Mouse (Mus musculus): Measurements from ENCODE around the gene Anapc15. TPM values are rescaled to one million over a fixed set of nuclear protein-coding genes. Genes with fewer than 3 reads are reported as not detected.
A peak's percentile ranks its signal among the peaks of the same experiment; 100 is the strongest.

The Anapc15 gene
- total and polyA plus RNA-seq, 2 experiments from 2014 or later = 49.9 to 62.7 TPM

- Histone ChIP-seq H3K9me3 (ENCODE audit: low read length) (no peaks in the 10 kb centered on the region), H3K9ac (replicated peaks; ENCODE audit: low read length, poor library complexity, severe bottlenecking) (peak within 1 kb of the TSS; percentile 89), H3K27ac (ENCODE audit: low read depth, low read length) (peak within 1 kb of the TSS; percentile 93), H3K4me2 (ENCODE audit: low read depth, low read length, poor library complexity, severe bottlenecking) (peak within 1 kb of the TSS; percentile 77), H3K4me1 (ENCODE audit: insufficient read depth, low read length) (0 out of 2 replicates have a peak, but pooled peaks cover 3% of the 10 kb centered on the region), H3K27me3 (ENCODE audit: insufficient read depth, low read length) (no peaks in the 10 kb centered on the region), H3K36me3 (ENCODE audit: insufficient read depth, low read length) (peaks cover 18% of the 10 kb centered on the region; the same call in 1 of the 2 replicates), H3K4me3 (ENCODE audit: low read depth, low read length) (peak within 1 kb of the TSS; percentile 77)
- TF ChIP-seq CTCF (IDR thresholded peaks at IDR 0.05) = no peak
- ATAC-seq (ENCODE audit: low FRiP score) (no peak), DNase-seq (ENCODE audit: low spot score) (no peak)
- 24% methylated on average over 11 of the region's 11 CpGs for WGBS
Observed at GRCm38 (mm10) chr7:101906287-101906681, 42.8 kb downstream of the Anapc15 start, which contains the start of gene Tomt. Gene Tomt, minus strand, starts transcription at chr7:101906359.

- no peak for ATAC-seq (ENCODE audit: low FRiP score)
- 89% methylated on average over 8 of the region's 8 CpGs for WGBS
- no peaks in the 10 kb centered on the region for H3K27me3 ChIP-seq (ENCODE audit: insufficient read depth, low read length)
- H3K36me3 ChIP-seq (ENCODE audit: insufficient read depth, low read length) = peaks cover 20% of the 10 kb centered on the region
- no peak for DNase-seq (ENCODE audit: low spot score)
- peak overlapping the region; percentile 66 for H3K4me2 ChIP-seq (ENCODE audit: low read depth, low read length, poor library complexity, severe bottlenecking)
- H3K9ac ChIP-seq (replicated peaks; ENCODE audit: low read length, poor library complexity, severe bottlenecking) = 0 out of 2 replicates have a peak overlapping the region, but pooled peaks have one; percentile 89
- 0 out of 2 replicates have a peak, but pooled peaks cover 3% of the 10 kb centered on the region for H3K4me1 ChIP-seq (ENCODE audit: insufficient read depth, low read length)
- no peak for TF ChIP-seq CTCF (IDR thresholded peaks at IDR 0.05)
- H3K4me3 ChIP-seq (ENCODE audit: low read depth, low read length) = peak overlapping the region; percentile 77
- H3K9me3 ChIP-seq (ENCODE audit: low read length) = no peaks in the 10 kb centered on the region
- H3K27ac ChIP-seq (ENCODE audit: low read depth, low read length) = no peak overlapping the region
Observed at GRCm38 (mm10) chr7:101906696-101907095, 43.2 kb downstream of the Anapc15 start.

GRCm38 (mm10) chr7:101908367-101908766 is 44.9 kb downstream of the Anapc15 start:
- no peak for TF ChIP-seq CTCF (IDR thresholded peaks at IDR 0.05)
- DNase-seq (ENCODE audit: low spot score) (no peak), ATAC-seq (ENCODE audit: low FRiP score) (no peak)
- H3K9me3 ChIP-seq (ENCODE audit: low read length) = no peaks in the 10 kb centered on the region
- no peaks in the 10 kb centered on the region for H3K27me3 ChIP-seq (ENCODE audit: insufficient read depth, low read length)
- whole genome bisulfite sequencing = 92% methylated on average over 4 of the region's 4 CpGs
- 0 out of 2 replicates have a peak, but pooled peaks cover 3% of the 10 kb centered on the region for H3K4me1 ChIP-seq (ENCODE audit: insufficient read depth, low read length)
- H3K36me3 ChIP-seq (ENCODE audit: insufficient read depth, low read length) = peaks cover 35% of the 10 kb centered on the region
- no peak overlapping the region for H3K4me2 ChIP-seq (ENCODE audit: low read depth, low read length, poor library complexity, severe bottlenecking)
- peak overlapping the region; percentile 36; the same call in 1 of the 2 replicates for H3K9ac ChIP-seq (replicated peaks; ENCODE audit: low read length, poor library complexity, severe bottlenecking)
- no peak overlapping the region for H3K4me3 ChIP-seq (ENCODE audit: low read depth, low read length)
- H3K27ac ChIP-seq (ENCODE audit: low read depth, low read length) = no peak overlapping the region

GRCm38 (mm10) chr7:101910138-101910537 is 46.6 kb downstream of the Anapc15 start:
- ATAC-seq (ENCODE audit: low FRiP score) (no peak), DNase-seq (ENCODE audit: low spot score) (no peak)
- no peak for TF ChIP-seq CTCF (IDR thresholded peaks at IDR 0.05)
- Histone ChIP-seq H3K27ac (ENCODE audit: low read depth, low read length) (no peak overlapping the region), H3K36me3 (ENCODE audit: insufficient read depth, low read length) (peaks cover 39% of the 10 kb centered on the region), H3K9ac (replicated peaks; ENCODE audit: low read length, poor library complexity, severe bottlenecking) (no peak overlapping the region), H3K4me1 (ENCODE audit: insufficient read depth, low read length) (0 out of 2 replicates have a peak, but pooled peaks cover 3% of the 10 kb centered on the region), H3K4me2 (ENCODE audit: low read depth, low read length, poor library complexity, severe bottlenecking) (no peak overlapping the region), H3K27me3 (ENCODE audit: insufficient read depth, low read length) (no peaks in the 10 kb centered on the region), H3K4me3 (ENCODE audit: low read depth, low read length) (no peak overlapping the region), H3K9me3 (ENCODE audit: low read length) (no peaks in the 10 kb centered on the region)
- 80% methylated on average over 4 of the region's 4 CpGs for WGBS

GRCm38 (mm10) chr7:101911982-101912381 is 48.5 kb downstream of the Anapc15 start:
- Histone ChIP-seq H3K27ac (ENCODE audit: low read depth, low read length) (no peak overlapping the region), H3K9me3 (ENCODE audit: low read length) (no peaks in the 10 kb centered on the region), H3K9ac (replicated peaks; ENCODE audit: low read length, poor library complexity, severe bottlenecking) (no peak overlapping the region), H3K27me3 (ENCODE audit: insufficient read depth, low read length) (no peaks in the 10 kb centered on the region), H3K36me3 (ENCODE audit: insufficient read depth, low read length) (peaks cover 39% of the 10 kb centered on the region), H3K4me3 (ENCODE audit: low read depth, low read length) (no peak overlapping the region), H3K4me2 (ENCODE audit: low read depth, low read length, poor library complexity, severe bottlenecking) (no peak overlapping the region), H3K4me1 (ENCODE audit: insufficient read depth, low read length) (no peaks in the 10 kb centered on the region)
- TF ChIP-seq CTCF (IDR thresholded peaks at IDR 0.05) = peak; percentile 51
- ATAC-seq (ENCODE audit: low FRiP score) (no peak), DNase-seq (ENCODE audit: low spot score) (no peak)
- 58% methylated on average over 3 of the region's 3 CpGs for WGBS

GRCm38 (mm10) chr7:101918071-101918470 is 54.6 kb downstream of the Anapc15 start:
- Histone ChIP-seq H3K36me3 (ENCODE audit: insufficient read depth, low read length) (peaks cover 7% of the 10 kb centered on the region; the same call in 1 of the 2 replicates), H3K4me1 (ENCODE audit: insufficient read depth, low read length) (no peaks in the 10 kb centered on the region), H3K27ac (ENCODE audit: low read depth, low read length) (no peak overlapping the region), H3K9me3 (ENCODE audit: low read length) (no peaks in the 10 kb centered on the region), H3K27me3 (ENCODE audit: insufficient read depth, low read length) (no peaks in the 10 kb centered on the region), H3K4me2 (ENCODE audit: low read depth, low read length, poor library complexity, severe bottlenecking) (no peak overlapping the region), H3K9ac (replicated peaks; ENCODE audit: low read length, poor library complexity, severe bottlenecking) (no peak overlapping the region), H3K4me3 (ENCODE audit: low read depth, low read length) (no peak overlapping the region)
- peak; percentile 66; the same call in 1 of the 2 replicates for ATAC-seq (ENCODE audit: low FRiP score)
- 21% methylated on average over 1 of the region's 1 CpGs for WGBS
- peak; percentile 89 for TF ChIP-seq CTCF (IDR thresholded peaks at IDR 0.05)
- DNase-seq (ENCODE audit: low spot score) = peak; percentile 74
